Mouse (Mus musculus) C2C12 (cell line): ENCODE results near the gene Spem2. TPM values are rescaled to one million over a fixed set of nuclear protein-coding genes. Genes with fewer than 3 reads are reported as not detected.

Experiments used
- H3K27me3 ChIP-seq: one replicate; pipeline ENCODE4 v1.6.1; 2011; ENCODE audit not compliant: control insufficient read depth, insufficient read depth, insufficient read length
- H3K36me3 ChIP-seq: one replicate; pipeline ENCODE4 v1.6.1; 2011; ENCODE audit not compliant: control insufficient read depth, insufficient read depth
- H3K4me3 ChIP-seq: one replicate; pipeline ENCODE4 v1.5.1; 2011; ENCODE audit warnings: mild to moderate bottlenecking, control low read depth; ENCODE audit not compliant: poor library complexity, insufficient read depth, severe bottlenecking
- H3K79me2 ChIP-seq: one replicate; pipeline ENCODE4 v1.6.1; 2011; ENCODE audit not compliant: control insufficient read depth, insufficient read depth
- H3K79me3 ChIP-seq: one replicate; pipeline ENCODE4 v1.6.1; 2011; ENCODE audit warnings: low read depth, control low read depth
- H3ac ChIP-seq: one replicate; pipeline ENCODE3; 2011; ENCODE audit warnings: low read depth; ENCODE audit not compliant: control insufficient read depth, insufficient read length
- CEBPB ChIP-seq: IDR thresholded peaks from one replicate; pipeline ENCODE4 v1.6.1; 2011; ENCODE audit warnings: low read depth, mild to moderate bottlenecking, control low read depth, moderate library complexity
- CTCF ChIP-seq: IDR thresholded peaks from one replicate; pipeline ENCODE4 v1.5.1; 2011; ENCODE audit not compliant: control insufficient read depth, insufficient read depth, insufficient read length
- FOSL1 ChIP-seq: IDR thresholded peaks from one replicate; pipeline ENCODE4 v1.8.0; 2011; ENCODE audit warnings: mild to moderate bottlenecking, low read length; ENCODE audit not compliant: poor library complexity, insufficient read depth, severe bottlenecking
- MAX ChIP-seq: IDR thresholded peaks from one replicate; pipeline ENCODE4 v1.6.1; 2011; ENCODE audit warnings: mild to moderate bottlenecking, control low read depth
- MYOD1 ChIP-seq: IDR thresholded peaks from one replicate; pipeline ENCODE4 v1.6.1; 2011; ENCODE audit warnings: low read depth; ENCODE audit not compliant: control insufficient read depth, insufficient read length
- MYOG ChIP-seq: IDR thresholded peaks from one replicate; pipeline ENCODE4 v1.6.1; 2011; ENCODE audit not compliant: control insufficient read depth, insufficient read length; ENCODE audit errors: extremely low read depth
- USF1 ChIP-seq: IDR thresholded peaks from one replicate; pipeline ENCODE4 v1.6.1; 2011; ENCODE audit warnings: low read depth, mild to moderate bottlenecking, control low read depth, moderate library complexity
- polyA plus RNA-seq: library from polyadenylated mRNA; unstranded; fragments of >200 nt; fragmentation: generic; extraction: Trizol; gene quantifications from one replicate; pipeline ENCODE4 v1.2.1, GENCODE M21; 2012; ENCODE audit warnings: missing spikeins

Spem2 gene
- polyA plus RNA-seq, 1 experiment = not detected

GRCm38 (mm10) chr11:69766872-69767624 is 51.2 kb downstream of the Spem2 start:
- no peak overlapping the region for H3K4me3 ChIP-seq
- no peak overlapping the region for H3ac ChIP-seq
- no peaks in the 10 kb centered on the region for H3K27me3 ChIP-seq
- no peaks in the 10 kb centered on the region for H3K79me3 ChIP-seq
- H3K36me3 ChIP-seq = no peaks in the 10 kb centered on the region
- H3K79me2 ChIP-seq = no peaks in the 10 kb centered on the region
- TF ChIP-seq FOSL1 (no peak), CEBPB (no peak), MYOG (no peak), CTCF (no peak), MAX (no peak), MYOD1 (no peak), USF1 (no peak)

Other genes with a start within 250 kb of the Spem2 start
- gene Wrap53, start 238.2 kb downstream of the Spem2 start, polyA plus RNA-seq = 21.9 TPM
- gene Trp53, start 238.1 kb downstream of the Spem2 start, polyA plus RNA-seq = 226 TPM
- 0.20 TPM for gene Atp1b2, start 212.5 kb downstream of the Spem2 start, polyA plus RNA-seq
- gene Shbg, start 200.6 kb downstream of the Spem2 start, polyA plus RNA-seq = 0.18 TPM
- 3.8 TPM for gene Sat2, start 196.4 kb downstream of the Spem2 start, polyA plus RNA-seq
- 96.0 TPM for gene Fxr2, start 185.5 kb downstream of the Spem2 start, polyA plus RNA-seq
- gene Sox15, start 163.2 kb downstream of the Spem2 start, polyA plus RNA-seq = 0.08 TPM
- gene Mpdu1, start 155.8 kb downstream of the Spem2 start, polyA plus RNA-seq = 95.8 TPM
- 1.5 TPM for gene Cd68, start 152.3 kb downstream of the Spem2 start, polyA plus RNA-seq
- gene Eif4a1, start 146.0 kb downstream of the Spem2 start, polyA plus RNA-seq = 1,304 TPM
- gene Senp3, start 136.4 kb downstream of the Spem2 start, polyA plus RNA-seq = 89.0 TPM
- gene Tnfsf13, start 132.7 kb downstream of the Spem2 start, polyA plus RNA-seq = 0.28 TPM
- 6.4 TPM for gene Tnfsf12, start 122.6 kb downstream of the Spem2 start, polyA plus RNA-seq
- 1.5 TPM for gene Tnfsfm13, start 122.4 kb downstream of the Spem2 start, polyA plus RNA-seq
- 84.2 TPM for gene Polr2a, start 59.8 kb downstream of the Spem2 start, polyA plus RNA-seq
- gene Slc35g3, start 56.5 kb downstream of the Spem2 start, polyA plus RNA-seq = 0.08 TPM
- 3.0 TPM for gene Zbtb4, start 52.6 kb downstream of the Spem2 start, polyA plus RNA-seq
- 37.7 TPM for gene Chrnb1, start 22.5 kb downstream of the Spem2 start, polyA plus RNA-seq
- 4.2 TPM for gene Fgf11, start 16.6 kb downstream of the Spem2 start, polyA plus RNA-seq
- gene Tmem102, start 12.8 kb downstream of the Spem2 start, polyA plus RNA-seq = 0.32 TPM
- not detected for gene Gm39566, start 3.2 kb downstream of the Spem2 start, polyA plus RNA-seq
- gene Spem1, start 3.7 kb upstream of the Spem2 start, polyA plus RNA-seq = not detected
- gene Nlgn2, start 19.3 kb upstream of the Spem2 start, polyA plus RNA-seq = 10.7 TPM
- gene Tmem256, start 20.0 kb upstream of the Spem2 start, polyA plus RNA-seq = 260 TPM
- 82.7 TPM for gene Plscr3, start 27.9 kb upstream of the Spem2 start, polyA plus RNA-seq
- not detected for gene Tnk1, start 40.3 kb upstream of the Spem2 start, polyA plus RNA-seq
- not detected for gene Tmem95, start 59.6 kb upstream of the Spem2 start, polyA plus RNA-seq
- 17.2 TPM for gene Kctd11, start 62.9 kb upstream of the Spem2 start, polyA plus RNA-seq
- gene Acap1, start 77.1 kb upstream of the Spem2 start, polyA plus RNA-seq = 0.21 TPM
- gene 2810408A11Rik, start 82.5 kb upstream of the Spem2 start, polyA plus RNA-seq = 2.4 TPM
- gene Neurl4, start 82.6 kb upstream of the Spem2 start, polyA plus RNA-seq = 38.4 TPM
- gene Gps2, start 95.4 kb upstream of the Spem2 start, polyA plus RNA-seq = 37.3 TPM
- gene Eif5a, start 103.5 kb upstream of the Spem2 start, polyA plus RNA-seq = 2,142 TPM
- gene Ybx2, start 117.3 kb upstream of the Spem2 start, polyA plus RNA-seq = 0.02 TPM
- 0.53 TPM for gene Slc2a4, start 129.7 kb upstream of the Spem2 start, polyA plus RNA-seq
- gene Cldn7, start 146.3 kb upstream of the Spem2 start, polyA plus RNA-seq = 0.06 TPM
- 141 TPM for gene Ctdnep1, start 162.7 kb upstream of the Spem2 start, polyA plus RNA-seq
- gene Elp5, start 164.1 kb upstream of the Spem2 start, polyA plus RNA-seq = 111 TPM
- 362 TPM for gene Gabarap, start 172.7 kb upstream of the Spem2 start, polyA plus RNA-seq
- 93.4 TPM for gene Phf23, start 177.3 kb upstream of the Spem2 start, polyA plus RNA-seq
- gene Dvl2, start 182.1 kb upstream of the Spem2 start, polyA plus RNA-seq = 36.4 TPM
- 87.8 TPM for gene Acadvl, start 196.9 kb upstream of the Spem2 start, polyA plus RNA-seq
- 25.3 TPM for gene Dlg4, start 198.5 kb upstream of the Spem2 start, polyA plus RNA-seq
- 4.0 TPM for gene Asgr1, start 235.6 kb upstream of the Spem2 start, polyA plus RNA-seq